In the genomic region with DNA sequence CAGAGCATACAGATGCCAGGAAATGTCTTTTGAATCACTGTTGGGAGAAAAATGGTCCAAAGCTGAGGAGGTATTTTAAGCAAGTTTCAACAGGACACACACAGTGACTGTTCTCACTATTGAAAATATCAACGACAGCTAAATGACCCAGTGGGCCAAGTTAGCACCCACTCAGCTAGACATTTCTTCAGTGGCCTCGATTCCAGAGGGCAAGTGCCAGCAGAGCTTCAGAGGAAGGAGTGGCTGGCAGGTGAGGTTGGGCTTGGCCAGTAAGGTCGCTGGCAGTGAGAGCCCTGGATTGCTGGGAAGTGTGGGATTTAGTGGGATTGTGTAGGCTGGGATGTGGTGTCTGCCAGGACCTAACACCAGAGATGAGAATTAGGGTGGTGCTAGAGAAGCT, we compare ENCODE assay signal across 25 mouse cellular contexts.
"Had no signal": no experiment of that assay in that cellular context is flagged by ENCODE, and none has a peak within 500 bp of the region (broad histone marks: within the 10 kb centered on the region; RNA-seq: fewer than 3 reads in every experiment).

No protein-coding gene starts in this region.

- ATAC-seq: hindbrain, postnatal 0 days; intestine, embryonic 16.5 days; liver, embryonic 12.5 days had no signal

- DNase-seq: gastrocnemius, postnatal 14 days; gastrocnemius, postnatal 36 days; heart, adult 2 months; heart, postnatal 14 days; heart, postnatal 36 days; kidney, adult 11 months; kidney, adult 2 months; kidney, adult 9 months; kidney, postnatal 14 days; kidney, postnatal 36 days; layer of hippocampus, adult 9-11 months; layer of hippocampus, postnatal 36 days; left cerebral cortex, postnatal 4 days had no signal

- H3K4me2 ChIP-seq: heart, embryonic 11.5 days; heart, embryonic 13.5 days; heart, embryonic 15.5 days; hindbrain, embryonic 13.5 days; hindbrain, embryonic 15.5 days; kidney, embryonic 15.5 days; limb, embryonic 13.5 days; limb, embryonic 15.5 days; liver, embryonic 12.5 days had no signal

- H3K4me3 ChIP-seq: heart, adult 2 months; heart, embryonic 13.5 days; heart, embryonic 15.5 days; hindbrain, embryonic 13.5 days; hindbrain, embryonic 15.5 days; kidney, embryonic 15.5 days; limb, embryonic 13.5 days; limb, embryonic 15.5 days; liver, embryonic 12.5 days had no signal

- H3K27ac ChIP-seq: heart, adult 2 months; heart, embryonic 13.5 days; heart, embryonic 15.5 days; hindbrain, embryonic 13.5 days; hindbrain, embryonic 15.5 days; hindbrain, postnatal 0 days; kidney, embryonic 15.5 days; kidney, postnatal 0 days; limb, embryonic 13.5 days; limb, embryonic 15.5 days; liver, embryonic 12.5 days had no signal

- H3K27me3 ChIP-seq: heart, embryonic 13.5 days; heart, embryonic 15.5 days; hindbrain, embryonic 13.5 days; hindbrain, embryonic 15.5 days; kidney, embryonic 15.5 days; limb, embryonic 13.5 days; limb, embryonic 15.5 days; liver, embryonic 12.5 days had no signal

- H3K9ac ChIP-seq: heart, embryonic 13.5 days; heart, embryonic 15.5 days; hindbrain, embryonic 13.5 days; hindbrain, embryonic 15.5 days; kidney, embryonic 15.5 days; limb, embryonic 13.5 days; limb, embryonic 15.5 days; liver, embryonic 12.5 days had no signal

- H3K9me3 ChIP-seq: heart, embryonic 13.5 days; heart, embryonic 15.5 days; hindbrain, embryonic 13.5 days; hindbrain, embryonic 15.5 days; kidney, embryonic 15.5 days; limb, embryonic 13.5 days; limb, embryonic 15.5 days; liver, embryonic 12.5 days had no signal

- H3K4me1 ChIP-seq: limb, embryonic 15.5 days; liver, embryonic 12.5 days had no signal

- H3K36me3 ChIP-seq: heart, embryonic 13.5 days; heart, embryonic 15.5 days; hindbrain, embryonic 13.5 days; hindbrain, embryonic 15.5 days; kidney, embryonic 15.5 days; limb, embryonic 13.5 days; limb, embryonic 15.5 days; liver, embryonic 12.5 days had no signal
